Mouse (Mus musculus) cortical plate, adult 2 months (tissue): ENCODE measurements around the gene Zfp266. TPM values are rescaled to one million over a fixed set of nuclear protein-coding genes. Genes with fewer than 3 reads are reported as not detected.

Experiments used
- H3K27ac ChIP-seq: fragments of 200-500 bp; 2 replicates; pipeline ENCODE4 v1.5.1; 2012; ENCODE audit warnings: low read length, control low read depth, inconsistent platforms; ENCODE audit not compliant: insufficient read depth
- H3K4me1 ChIP-seq: fragments of 200-500 bp; 2 replicates; pipeline ENCODE4 v1.6.1; 2011; ENCODE audit warnings: low read length; ENCODE audit not compliant: control insufficient read depth, insufficient read depth
- H3K4me3 ChIP-seq: fragments of 200-500 bp; 2 replicates; pipeline ENCODE4 v1.5.1; 2011; ENCODE audit warnings: mild to moderate bottlenecking, low read length, control low read depth; ENCODE audit not compliant: insufficient read depth
- CTCF ChIP-seq: fragments of 200-500 bp; IDR thresholded peaks from 2 replicates; pipeline ENCODE4 v1.5.1; 2011; ENCODE audit warnings: mild to moderate bottlenecking, control low read depth, low read length; ENCODE audit not compliant: insufficient read depth; ENCODE audit errors: extremely low read depth
- POLR2A ChIP-seq: fragments of 200-500 bp; IDR thresholded peaks from 2 replicates; pipeline ENCODE4 v1.6.1; 2011; ENCODE audit warnings: mild to moderate bottlenecking, low read length, control low read depth; ENCODE audit not compliant: insufficient read depth; ENCODE audit errors: extremely low read depth
- polyA plus RNA-seq: library from polyadenylated mRNA; depleted of rRNA; stranded (reverse); fragments of >200 nt; gene quantifications from 2 replicates; pipeline ENCODE4 v1.2.3, GENCODE M21; 2012; rRNA removed

Zfp266 gene
- polyA plus RNA-seq, 1 experiment: 19.5 TPM

DNA sequence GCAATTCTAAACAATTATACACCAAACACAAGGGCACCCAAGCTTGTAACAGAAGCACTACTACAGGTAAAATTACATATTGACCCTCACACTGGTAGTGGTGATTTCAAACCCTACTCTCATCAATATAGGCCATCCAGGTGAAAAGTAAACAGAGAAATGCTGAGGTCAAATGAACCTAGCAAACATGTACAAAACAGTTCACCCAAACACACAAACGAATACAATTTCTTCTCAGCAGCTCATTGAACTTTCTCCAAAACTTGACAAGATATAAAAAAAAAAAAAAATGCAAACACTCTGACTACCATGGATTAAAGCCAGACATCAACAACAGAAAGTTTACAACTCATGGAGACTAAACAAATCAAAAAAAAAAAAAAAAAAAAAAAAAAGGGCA lies 69.7 kb downstream of the Zfp266 start:
- no peak overlapping the region for H3K27ac ChIP-seq
- no peak for TF ChIP-seq CTCF
- no peak for TF ChIP-seq POLR2A

More for the DNA sequence above, 69.7 kb downstream of the Zfp266 start:
- H3K4me1 ChIP-seq: no peaks in the 10 kb centered on the region
- H3K4me3 ChIP-seq: no peak overlapping the region

Other genes with a start within 250 kb of the Zfp266 start
- gene Olfr39, start 239.1 kb downstream of the Zfp266 start, polyA plus RNA-seq: not detected in 2 replicates
- not detected in 2 replicates for gene Olfr873, start 222.9 kb downstream of the Zfp266 start, polyA plus RNA-seq
- 0.15 and 0.17 TPM in 2 replicates for gene Olfr18, start 185.3 kb downstream of the Zfp266 start, polyA plus RNA-seq
- gene Zfp560, start 136.2 kb downstream of the Zfp266 start, polyA plus RNA-seq: 20.9 and 23.6 TPM in 2 replicates
- gene Zfp26, start 61.3 kb downstream of the Zfp266 start, polyA plus RNA-seq: 8.6 and 9.6 TPM in 2 replicates
- gene Zfp426, start 28.7 kb downstream of the Zfp266 start, polyA plus RNA-seq: 17.0 and 19.2 TPM in 2 replicates
- 11.9 TPM in 2 replicates for gene Zfp846, start 59.9 kb upstream of the Zfp266 start, polyA plus RNA-seq
- gene Ubl5, start 121.5 kb upstream of the Zfp266 start, polyA plus RNA-seq: 569 and 577 TPM in 2 replicates
- 26.9 and 30.3 TPM in 2 replicates for gene Fbxl12, start 123.3 kb upstream of the Zfp266 start, polyA plus RNA-seq
- 47.1 and 47.4 TPM in 2 replicates for gene Pin1, start 130.7 kb upstream of the Zfp266 start, polyA plus RNA-seq
- 202 and 204 TPM in 2 replicates for gene Olfm2, start 224.9 kb upstream of the Zfp266 start, polyA plus RNA-seq